Mouse (Mus musculus) layer of hippocampus, postnatal 25 days (tissue): Measurements from ENCODE around the gene Depdc1b. TPM values are rescaled to one million over a fixed set of nuclear protein-coding genes. Genes with fewer than 3 reads are reported as not detected.

Experiments used
- DNase-seq, 2 experiments: peaks; one replicate each; pipeline ENCODE4 v3.0.0; 2022; ENCODE audit warnings: mixed read lengths in 2 of 2, low spot score in 1 of 2; ENCODE audit errors: extremely low spot score in 1 of 2
- total RNA-seq, 2 experiments: library from RNA; stranded (reverse); gene quantifications; 2 replicates each; pipeline ENCODE4 v1.2.3; 2021

The Depdc1b gene
- total RNA-seq, 2 experiments from 2014 or later, result 1.1 TPM

GRCm38 (mm10) chr13:108304680-108305079 lies 11.5 kb upstream of the Depdc1b start:
- DNase-seq, result no peak

GRCm38 (mm10) chr13:108316487-108316903 lies 363 bp downstream of the Depdc1b start:
- DNase-seq, result no peak

- no peak for DNase-seq
Measured at GRCm38 (mm10) chr13:108317414-108317813, 1.3 kb downstream of the Depdc1b start.

GRCm38 (mm10) chr13:108319028-108319427 lies 2.9 kb downstream of the Depdc1b start:
- DNase-seq, result no peak

GRCm38 (mm10) chr13:108320216-108320615 lies 4.1 kb downstream of the Depdc1b start:
- no peak for DNase-seq

GRCm38 (mm10) chr13:108322466-108322865 lies 6.3 kb downstream of the Depdc1b start:
- no peak for DNase-seq

- DNase-seq, result no peak
Measured at GRCm38 (mm10) chr13:108323317-108323716, 7.2 kb downstream of the Depdc1b start.

GRCm38 (mm10) chr13:108323866-108324829 lies 8.0 kb downstream of the Depdc1b start:
- DNase-seq, result no peak

- DNase-seq, result no peak
Measured at GRCm38 (mm10) chr13:108325871-108326270, 9.7 kb downstream of the Depdc1b start.

GRCm38 (mm10) chr13:108326351-108326750 lies 10.2 kb downstream of the Depdc1b start:
- no peak for DNase-seq

- no peak for DNase-seq
Measured at GRCm38 (mm10) chr13:108327047-108327446, 10.9 kb downstream of the Depdc1b start.

- no peak for DNase-seq
Measured at GRCm38 (mm10) chr13:108328406-108329180, 12.5 kb downstream of the Depdc1b start.

GRCm38 (mm10) chr13:108329693-108330092 lies 13.6 kb downstream of the Depdc1b start:
- no peak for DNase-seq

GRCm38 (mm10) chr13:108335257-108336003 lies 19.3 kb downstream of the Depdc1b start:
- DNase-seq, result no peak

GRCm38 (mm10) chr13:108336192-108336591 lies 20.1 kb downstream of the Depdc1b start:
- no peak for DNase-seq

- no peak for DNase-seq
Measured at GRCm38 (mm10) chr13:108337340-108337739, 21.2 kb downstream of the Depdc1b start.

GRCm38 (mm10) chr13:108338076-108338836 lies 22.1 kb downstream of the Depdc1b start:
- DNase-seq, result no peak

GRCm38 (mm10) chr13:108339907-108340596 lies 23.9 kb downstream of the Depdc1b start:
- DNase-seq, result no peak

- DNase-seq, result peak in 1 of 2 experiments; percentile 8
Measured at GRCm38 (mm10) chr13:108341585-108341984, 25.5 kb downstream of the Depdc1b start.
